Mouse (Mus musculus): ENCODE measurements at regions not wholly inside any gene's neighbourhood (a gene's known extent, or its start where the extent isn't known, plus 50 kb on each side); places are given as distances from the start of the nearest gene placed in this dataset.

DNA sequence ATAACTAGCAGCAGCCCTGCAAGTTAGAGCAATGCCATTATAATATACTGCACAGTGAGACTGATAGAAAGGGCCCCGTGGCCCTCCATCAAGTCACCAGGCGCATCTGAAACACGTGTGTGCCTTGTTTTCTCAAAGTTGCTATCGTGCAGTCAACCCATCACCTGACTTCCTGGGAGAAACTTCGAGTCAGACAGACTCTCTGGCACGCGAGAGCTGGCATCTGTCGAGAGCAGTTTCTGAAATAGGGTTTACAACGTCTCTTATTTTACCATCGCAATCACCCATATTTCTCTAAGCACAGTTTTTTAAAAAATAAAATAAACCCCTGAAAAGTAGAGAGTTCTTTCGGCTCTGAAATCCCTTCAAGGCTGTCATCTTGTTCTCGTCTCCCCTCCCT lies 169.8 kb downstream of the 3110018I06Rik start:
- no peak for DNase-seq (ENCODE audit: low spot score in 2 of 2)

DNA sequence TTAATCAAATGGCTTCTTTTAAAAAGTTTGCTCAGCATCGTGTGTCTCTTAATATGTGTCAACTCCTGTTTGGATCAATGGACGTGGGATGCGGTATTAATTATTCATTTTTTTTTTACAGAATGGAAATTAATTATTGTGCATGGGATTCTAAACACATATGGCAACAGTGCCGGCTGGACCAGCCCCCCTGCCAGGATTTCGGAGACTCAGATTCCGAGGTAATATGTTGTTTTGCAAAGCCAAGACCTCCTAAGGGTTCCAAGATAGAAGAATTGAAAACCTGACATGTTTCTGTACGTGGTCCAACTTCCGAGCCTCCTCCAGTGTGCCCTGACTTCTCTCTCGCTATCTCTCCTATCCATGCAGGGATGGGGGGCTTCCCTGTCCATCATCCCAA lies 170.4 kb downstream of the 3110018I06Rik start:
- no peak for DNase-seq (ENCODE audit: low spot score in 2 of 2)

DNA sequence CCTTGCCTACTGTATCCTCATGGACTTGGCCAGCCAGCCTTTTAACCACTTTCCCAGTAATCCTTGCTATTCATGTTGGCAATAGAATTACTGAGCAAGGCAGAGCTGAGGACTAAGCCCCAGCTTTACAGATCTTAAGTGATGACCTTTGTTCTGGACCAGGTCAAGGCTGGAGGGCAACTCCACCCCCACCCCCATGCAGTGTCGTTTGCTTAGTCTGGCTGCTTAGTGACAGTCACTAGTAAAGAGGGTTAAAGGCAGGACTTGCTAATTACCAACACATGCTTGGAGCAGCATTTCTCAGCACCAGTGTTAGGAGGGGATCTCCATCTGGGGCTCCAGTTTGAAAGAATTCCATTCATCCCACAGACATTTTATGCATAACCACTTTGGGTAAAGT lies 174.2 kb downstream of the 3110018I06Rik start:
- DNase-seq (ENCODE audit: low spot score in 2 of 2), result no peak

DNA sequence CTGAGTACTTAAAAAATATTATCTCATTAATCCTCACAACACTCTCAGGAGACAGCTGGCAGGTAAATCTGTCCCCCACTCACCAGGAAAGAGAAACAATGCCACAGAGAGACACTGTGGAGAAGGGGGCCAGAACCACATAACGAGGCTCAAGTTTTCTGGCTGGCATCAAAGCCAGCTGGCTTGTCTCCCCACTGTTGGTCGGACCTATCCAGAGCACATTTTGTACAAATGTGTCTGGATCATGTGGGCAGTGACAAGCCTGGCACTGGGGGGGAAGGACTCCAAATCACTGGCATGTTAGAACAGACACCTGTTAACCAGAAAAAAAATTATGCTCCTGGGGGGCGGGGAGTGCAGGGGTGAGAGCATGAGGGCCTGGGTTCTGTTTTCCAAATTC lies 179.4 kb downstream of the 3110018I06Rik start:
- no peak for DNase-seq (ENCODE audit: low spot score in 2 of 2)

DNA sequence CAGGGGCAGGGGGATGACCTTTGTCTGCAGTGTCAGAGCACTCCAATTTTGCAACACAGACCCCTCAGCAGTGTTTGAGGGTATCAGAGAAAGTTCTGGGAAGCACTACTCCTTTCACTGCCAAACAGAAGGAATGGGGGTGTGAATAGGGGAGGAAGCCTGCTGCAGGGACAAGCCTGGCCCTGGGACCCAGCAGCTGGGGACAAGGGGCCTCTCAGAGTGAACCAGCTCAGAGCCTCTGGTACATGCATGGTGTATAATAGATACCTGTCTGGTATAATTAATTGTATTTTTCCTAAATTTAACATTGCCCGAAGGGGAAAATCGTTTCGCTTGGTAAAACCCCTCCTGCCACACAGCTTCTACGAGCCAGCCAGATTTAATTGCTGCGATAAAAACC lies 180.6 kb downstream of the 3110018I06Rik start:
- no peak for DNase-seq (ENCODE audit: low spot score in 2 of 2)

DNA sequence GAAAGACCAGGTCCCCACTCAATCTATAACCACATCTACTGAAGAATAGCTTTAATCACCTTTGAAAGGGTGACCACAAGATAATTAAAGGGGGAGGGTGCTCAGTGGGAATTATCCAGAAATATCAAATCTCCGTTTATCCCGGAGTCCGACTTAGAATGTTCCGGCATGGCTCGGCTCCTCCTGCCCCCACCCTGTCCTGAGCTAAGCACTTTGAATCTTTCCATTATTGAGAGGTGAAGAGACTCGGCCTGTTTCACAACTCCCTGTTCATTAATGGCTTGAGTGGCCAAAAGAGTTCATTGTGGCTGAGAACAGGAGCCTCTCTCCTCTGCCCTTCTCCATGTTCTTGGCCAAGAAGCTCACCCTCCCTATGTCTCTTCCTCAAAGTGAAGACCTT lies 181.0 kb downstream of the 3110018I06Rik start:
- DNase-seq (ENCODE audit: low spot score in 2 of 2), result no peak

DNA sequence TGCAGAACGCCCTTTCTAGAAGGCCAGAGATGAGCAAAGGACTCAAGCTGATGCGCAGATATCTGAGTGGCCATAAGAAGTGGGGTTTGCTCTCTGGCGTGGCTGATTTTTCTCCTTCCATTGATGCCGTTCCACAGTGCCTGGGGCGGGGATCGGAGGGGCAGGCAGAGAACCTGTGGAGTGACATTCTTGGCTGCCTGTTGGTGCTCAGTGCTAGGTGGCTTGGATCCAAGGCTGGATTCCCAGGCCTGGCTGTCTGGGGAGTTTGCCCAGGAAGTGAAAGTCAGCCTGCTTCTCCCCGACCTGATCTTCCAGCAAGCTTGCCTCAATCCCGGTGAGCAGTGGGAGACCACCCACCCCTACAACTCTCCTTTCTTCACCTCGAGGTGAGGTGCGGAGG lies 181.5 kb downstream of the 3110018I06Rik start:
- no peak for DNase-seq (ENCODE audit: low spot score in 2 of 2)

DNA sequence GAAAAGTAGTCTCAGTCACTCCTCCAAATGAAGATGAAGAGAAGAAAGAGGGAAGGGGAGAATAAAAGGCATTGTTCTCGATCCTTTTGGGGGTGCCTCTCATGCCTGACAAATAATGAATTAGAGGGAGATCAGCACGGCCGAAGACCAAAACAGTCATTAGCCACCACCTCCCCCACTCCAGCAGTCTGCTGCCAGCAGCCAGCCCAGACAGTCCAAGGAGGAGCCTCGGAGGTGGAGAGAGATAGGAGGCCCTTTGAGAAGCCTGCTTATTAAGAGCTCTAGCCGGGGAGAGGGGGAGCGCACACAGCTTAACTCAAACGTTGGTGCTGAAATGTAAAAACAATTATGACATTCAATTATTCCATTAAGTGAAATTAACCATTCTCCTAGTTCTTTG lies 188.6 kb downstream of the 3110018I06Rik start:
- no peak for DNase-seq (ENCODE audit: low spot score in 2 of 2)

DNA sequence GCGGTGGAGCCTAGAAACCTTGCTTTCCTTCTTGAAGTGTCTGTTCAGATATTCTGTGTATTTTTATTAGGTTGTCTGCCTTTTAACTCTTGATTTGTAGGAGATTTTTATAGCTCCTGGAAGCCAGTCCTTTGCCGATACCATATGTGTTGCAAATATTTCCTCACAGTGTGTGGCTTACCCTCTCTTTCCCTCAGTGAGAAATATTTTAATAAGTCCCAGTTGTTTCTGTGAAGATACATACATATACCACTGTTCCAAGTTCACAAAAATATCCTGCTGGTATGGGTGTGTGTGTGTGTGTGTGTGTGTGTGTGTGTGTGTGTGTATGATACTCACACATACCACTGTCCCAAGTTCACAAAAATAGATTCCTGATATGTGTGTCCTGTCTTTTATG lies 199.0 kb downstream of the 3110018I06Rik start:
- no peak for DNase-seq (ENCODE audit: low spot score in 2 of 2)

DNA sequence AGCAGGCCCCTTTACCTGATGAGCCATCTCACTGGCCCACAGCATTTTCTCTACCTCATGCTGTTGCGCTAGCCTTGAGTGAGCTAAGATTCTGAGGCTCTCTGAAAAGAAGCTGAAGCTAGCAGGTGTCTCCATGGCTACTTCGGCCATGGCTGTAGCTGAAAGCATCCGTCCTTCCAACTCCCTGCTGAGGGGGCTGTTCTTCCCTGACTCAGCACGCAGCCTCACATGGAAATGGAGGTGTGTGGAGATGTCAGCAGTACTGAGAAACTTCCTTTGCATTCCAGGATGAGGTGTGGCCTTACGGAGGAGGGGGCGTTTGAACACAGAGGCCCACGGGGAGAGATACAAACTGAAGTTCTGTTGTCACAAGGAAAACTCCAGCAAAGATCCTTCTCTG lies 201.0 kb downstream of the 3110018I06Rik start:
- DNase-seq (ENCODE audit: low spot score in 2 of 2), result peak in 1 of 2 experiments; percentile 6

DNA sequence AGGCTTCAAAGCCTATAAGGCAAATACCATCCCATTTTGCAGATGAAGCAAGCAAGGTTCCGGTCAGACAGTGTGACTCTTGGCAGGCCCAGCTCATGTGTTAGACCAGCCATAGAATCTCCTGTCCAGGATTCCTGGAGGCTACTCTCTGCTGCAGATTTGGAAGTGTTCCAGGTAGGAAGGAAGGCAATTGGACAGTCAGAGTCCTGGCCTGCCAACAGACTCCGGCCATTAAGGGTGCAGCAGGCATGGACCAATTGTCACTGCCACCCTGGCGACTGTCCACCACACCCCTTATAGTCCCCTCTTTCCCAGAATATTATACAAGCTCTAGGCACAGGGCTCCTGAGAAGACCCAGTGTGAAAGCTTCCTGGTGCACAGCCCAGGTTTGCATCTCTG lies 201.6 kb downstream of the 3110018I06Rik start:
- DNase-seq (ENCODE audit: low spot score in 2 of 2), result no peak

DNA sequence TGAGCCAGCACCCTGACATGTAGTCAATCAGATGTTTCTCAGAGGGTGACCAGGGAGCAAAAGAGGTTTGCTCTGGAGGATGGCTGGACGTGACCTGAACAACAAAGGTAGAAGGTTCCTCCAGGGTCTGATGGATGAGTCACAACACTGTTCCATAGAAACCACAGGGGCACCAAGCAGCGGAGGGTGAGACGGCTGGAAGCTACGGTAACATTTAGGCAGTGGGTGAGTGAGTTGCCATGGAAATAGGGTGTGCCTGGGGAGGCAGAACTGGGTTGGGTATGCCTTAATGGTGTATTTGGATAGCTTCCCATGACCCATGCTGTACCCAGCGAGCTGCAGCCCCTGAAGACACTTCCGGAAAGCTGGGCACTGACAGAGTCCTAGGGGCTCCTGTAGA lies 205.3 kb downstream of the 3110018I06Rik start:
- DNase-seq (ENCODE audit: low spot score in 2 of 2), result no peak

DNA sequence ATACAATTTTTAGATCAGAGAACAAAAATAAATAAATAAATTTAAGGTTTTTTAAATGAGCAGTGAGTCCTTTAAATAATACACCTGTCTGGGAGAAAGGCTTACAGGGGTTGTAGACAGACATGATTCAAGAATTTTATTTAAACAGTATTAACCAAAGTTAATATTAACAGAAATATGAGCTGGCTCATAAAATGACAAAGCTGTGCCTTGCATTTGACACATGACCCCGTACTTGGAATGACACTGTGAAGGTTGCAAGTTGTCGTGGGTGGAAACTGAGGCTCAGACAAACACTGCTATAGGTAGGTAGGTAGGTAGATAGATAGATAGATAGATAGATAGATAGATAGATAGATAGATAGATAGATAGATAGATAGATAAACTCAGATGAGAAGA lies 206.6 kb downstream of the 3110018I06Rik start:
- no peak for DNase-seq (ENCODE audit: low spot score in 2 of 2)

DNA sequence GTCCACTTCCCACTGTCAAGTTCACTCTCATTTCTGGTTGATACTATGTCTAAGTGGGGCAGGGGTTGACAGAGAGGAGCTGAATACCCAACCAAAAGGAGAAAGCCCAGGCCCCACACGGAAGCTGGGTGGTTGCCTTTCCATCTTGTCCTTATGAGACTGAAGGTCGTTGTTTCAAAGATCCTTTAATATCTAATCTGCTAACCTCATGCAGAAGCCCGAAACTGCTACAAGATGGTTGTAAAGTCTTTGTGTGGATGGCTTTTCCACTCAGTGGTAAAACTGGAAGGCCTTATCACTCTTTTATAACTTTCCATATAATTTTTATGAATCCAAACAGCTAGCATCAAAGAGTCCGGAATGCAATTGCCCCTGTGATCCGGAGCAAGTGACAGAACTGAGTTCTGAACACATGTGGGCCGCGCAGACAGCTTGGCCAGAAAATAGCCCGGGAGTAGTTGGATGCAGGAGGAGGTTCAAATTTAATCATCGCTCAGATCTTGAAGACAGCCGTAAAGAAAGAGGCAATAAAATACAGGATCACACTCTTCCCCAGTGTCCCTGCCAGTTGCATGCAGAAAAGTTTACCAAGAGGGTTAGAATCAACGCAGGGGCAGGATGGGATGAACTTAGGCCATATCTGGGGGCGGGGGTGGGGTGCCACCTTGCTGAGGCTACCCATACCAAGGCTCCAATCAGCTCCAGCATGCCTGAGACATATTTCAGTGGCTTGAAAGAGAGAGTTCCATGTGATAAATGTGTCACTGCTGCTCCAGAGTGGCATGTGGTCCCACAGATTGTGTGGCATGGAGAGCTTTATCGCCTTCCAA lies 207.2 kb downstream of the 3110018I06Rik start:
- no peak for DNase-seq (ENCODE audit: low spot score in 2 of 2)

DNA sequence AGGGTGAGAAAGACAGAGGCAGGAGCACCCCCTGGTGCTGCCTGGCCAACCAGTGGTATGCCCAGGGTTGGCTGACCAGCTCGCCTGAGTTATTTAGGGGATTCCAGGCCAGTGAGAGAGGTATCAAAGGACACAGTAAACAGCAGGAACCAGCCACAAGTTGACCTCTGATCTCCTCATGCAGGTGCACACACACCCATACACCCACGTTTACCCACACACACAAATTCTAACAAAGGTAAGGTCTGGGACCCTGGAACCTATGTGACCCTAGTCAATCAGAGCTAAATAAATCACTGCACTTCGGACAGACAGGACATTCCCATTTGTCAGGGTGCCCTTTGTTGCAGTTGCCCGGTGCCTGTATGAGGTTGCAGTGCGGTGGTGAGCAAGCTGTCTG lies 211.9 kb downstream of the 3110018I06Rik start:
- DNase-seq (ENCODE audit: low spot score in 2 of 2), result no peak

DNA sequence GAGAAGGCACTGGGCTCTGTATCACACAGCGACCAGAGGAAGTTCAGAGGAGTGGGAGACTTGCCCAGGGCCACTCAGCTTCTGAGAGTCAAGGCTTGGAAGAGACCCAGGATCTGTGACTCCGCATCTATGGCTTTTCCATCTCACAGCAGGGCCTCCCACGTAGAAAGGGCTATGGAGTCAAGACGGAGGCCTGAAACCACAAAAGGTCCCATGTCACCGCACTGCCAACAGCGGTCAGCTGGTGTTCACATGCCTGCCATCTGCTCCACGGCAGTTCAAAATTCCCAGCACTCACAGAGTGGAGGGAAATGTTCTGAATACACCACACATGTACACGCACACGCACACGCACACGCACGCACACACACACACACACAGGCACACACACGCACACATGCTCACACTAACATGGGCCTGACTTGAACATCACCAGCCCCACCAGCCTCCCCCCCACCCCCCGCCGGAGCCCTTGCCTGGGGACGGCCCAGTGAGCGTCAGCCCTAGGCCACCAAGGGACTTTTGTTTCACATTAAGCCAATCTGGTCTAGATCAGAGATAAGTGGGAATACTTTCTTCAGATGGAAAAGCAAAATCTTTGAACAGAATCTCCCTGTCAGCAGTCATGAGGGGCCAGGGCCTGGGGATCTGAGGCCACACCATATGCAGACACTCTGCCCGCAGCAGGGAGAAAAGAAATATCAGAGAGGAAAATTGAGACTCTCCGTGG lies 212.6 kb downstream of the 3110018I06Rik start:
- DNase-seq (ENCODE audit: low spot score in 2 of 2), result no peak

DNA sequence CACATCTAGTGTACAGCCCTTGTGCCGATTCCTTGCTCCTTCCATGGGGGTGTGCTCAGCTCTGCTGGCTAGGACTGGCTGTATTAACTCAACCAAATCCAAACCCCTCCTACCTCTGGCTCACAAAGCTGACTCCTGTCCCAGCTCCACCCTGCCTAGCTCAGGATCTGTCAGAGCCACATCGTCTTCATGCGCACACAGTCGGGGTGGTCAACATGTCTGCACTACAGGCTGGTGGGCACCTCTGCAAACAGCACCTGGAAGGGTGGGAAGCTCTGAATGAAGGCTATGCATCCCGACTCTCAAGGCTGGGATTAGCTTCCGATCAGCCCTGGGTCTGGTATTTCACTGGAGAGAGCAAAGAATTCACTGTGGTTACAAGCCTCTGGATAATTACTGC lies 220.4 kb downstream of the 3110018I06Rik start:
- no peak for DNase-seq (ENCODE audit: low spot score in 2 of 2)

DNA sequence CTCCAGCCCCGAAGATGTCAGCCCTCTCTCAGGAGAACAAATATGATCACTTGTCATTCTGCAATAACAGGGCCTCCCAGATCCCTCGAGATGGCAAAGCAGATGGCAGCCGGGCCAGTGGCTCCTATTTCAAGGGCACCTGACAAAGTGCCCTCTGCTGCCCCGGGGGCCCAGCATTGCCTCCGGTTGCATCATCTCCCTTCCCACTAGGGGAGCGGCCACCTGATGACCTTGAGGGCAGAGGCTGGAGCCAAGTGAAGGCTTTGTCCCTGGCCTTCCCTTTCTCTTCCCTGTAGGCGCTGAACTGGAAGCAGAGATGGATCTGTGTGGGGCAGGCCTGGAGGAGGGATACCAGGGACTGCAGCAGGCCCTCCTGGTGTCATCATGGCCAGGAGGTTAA lies 222.6 kb downstream of the 3110018I06Rik start:
- no peak for DNase-seq (ENCODE audit: low spot score in 2 of 2)

DNA sequence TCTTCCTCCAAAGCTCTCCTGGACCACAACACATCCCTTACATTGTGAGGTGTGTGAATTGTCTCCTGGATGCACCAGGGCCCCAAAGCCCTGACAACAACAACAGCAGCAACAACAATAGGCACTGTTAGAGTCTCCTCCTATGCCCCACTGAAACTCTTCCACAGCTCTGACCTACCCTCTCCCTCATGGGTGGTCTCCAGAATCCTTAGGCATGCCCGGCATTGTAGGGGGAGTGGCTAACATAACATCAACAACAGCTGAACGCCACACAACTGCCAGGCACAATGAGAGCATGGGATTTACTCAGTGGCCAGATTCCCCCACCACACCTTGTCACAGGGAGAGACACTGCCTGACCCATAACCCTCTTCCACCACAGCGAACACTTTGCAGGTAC lies 223.2 kb downstream of the 3110018I06Rik start:
- DNase-seq (ENCODE audit: low spot score in 2 of 2), result no peak

DNA sequence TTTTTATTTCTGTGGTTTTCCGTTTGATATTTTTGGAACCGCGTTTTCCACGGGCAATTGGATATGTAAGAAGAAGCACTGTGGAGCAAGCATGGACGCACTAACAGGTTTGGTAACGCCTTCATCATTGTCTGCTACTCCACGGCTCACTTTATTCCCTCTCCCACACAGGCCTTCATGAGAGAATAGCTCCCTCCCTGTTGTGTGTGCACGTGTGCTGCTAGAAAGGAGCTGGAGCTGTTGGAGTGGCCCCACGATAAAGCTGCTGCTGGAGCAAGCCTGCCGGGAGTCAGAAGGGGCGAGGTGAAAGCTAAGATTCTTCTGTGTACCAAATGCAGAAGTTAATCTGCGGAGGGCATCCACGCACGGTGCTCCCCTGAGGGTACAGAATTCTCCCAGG lies 224.8 kb downstream of the 3110018I06Rik start:
- no peak for DNase-seq (ENCODE audit: low spot score in 2 of 2)

DNA sequence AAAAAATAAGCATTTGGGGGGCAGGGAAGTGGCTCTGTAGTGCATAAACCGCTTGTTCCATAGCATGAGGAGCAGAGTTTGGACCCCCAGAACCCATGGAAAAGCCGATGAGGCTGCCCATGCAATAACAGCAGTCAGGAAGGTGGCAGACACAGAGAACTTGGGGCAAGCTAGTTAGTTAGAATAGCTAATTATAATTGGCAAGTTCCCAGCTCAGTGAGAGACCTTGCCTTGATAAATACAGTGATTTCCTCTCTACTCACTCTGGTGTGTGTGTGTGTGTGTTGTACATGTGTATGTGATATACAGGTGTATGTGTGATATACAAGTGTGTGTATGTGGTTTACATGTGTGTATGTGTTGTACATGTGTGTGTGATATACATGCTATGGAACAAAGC lies 226.4 kb downstream of the 3110018I06Rik start:
- DNase-seq (ENCODE audit: low spot score in 2 of 2), result no peak

DNA sequence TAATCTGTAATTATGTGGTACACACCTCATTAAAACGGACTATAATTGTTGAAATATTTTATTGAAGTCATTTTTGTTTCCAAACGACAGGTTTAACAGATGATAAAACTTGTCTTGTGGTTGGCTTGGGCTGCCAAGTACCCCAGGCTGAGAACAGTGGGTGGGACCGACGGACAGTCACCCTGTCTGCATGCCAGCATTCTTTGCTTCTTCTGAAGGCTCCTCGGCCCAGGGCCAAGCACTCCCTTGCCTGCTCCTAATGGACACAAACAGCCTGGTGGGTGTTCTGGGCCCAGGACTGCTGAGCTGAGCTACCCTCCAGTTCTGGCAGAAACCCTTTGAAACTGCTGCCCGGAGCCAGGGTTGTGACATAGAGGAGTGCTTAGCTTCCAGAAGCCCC lies 227.4 kb downstream of the 3110018I06Rik start:
- DNase-seq (ENCODE audit: low spot score in 2 of 2), result no peak

DNA sequence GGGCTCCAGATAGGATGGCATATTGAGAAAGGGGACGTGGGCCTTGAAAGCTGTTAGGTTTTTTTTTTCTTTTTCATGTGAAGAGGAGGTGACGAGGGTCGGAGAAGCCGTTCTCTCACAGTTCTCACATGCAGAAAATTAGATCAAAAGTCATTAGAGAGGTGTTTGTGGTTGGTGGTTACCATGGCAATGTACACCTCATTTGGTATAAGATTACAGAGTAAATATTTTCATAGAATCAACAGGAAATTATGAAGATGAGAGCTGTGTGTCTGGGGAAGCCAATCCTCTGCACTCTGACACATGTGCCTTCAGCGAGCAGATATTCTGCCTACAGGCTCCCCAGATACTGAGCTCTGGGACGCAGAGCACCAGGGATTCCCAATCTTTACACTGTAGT lies 232.5 kb downstream of the 3110018I06Rik start:
- no peak for DNase-seq (ENCODE audit: low spot score in 2 of 2)

All from left cerebral cortex, adult 9 months (tissue).